12 mouse cellular contexts compared by ENCODE assay signal in genomic region chr2:166339427-166339826, GRCm38 (mm10).
DNase-seq lines count a peak whose midpoint lies in the region; ATAC-seq and TF ChIP-seq lines count a peak whose summit lies in the region.
"Had no signal": no experiment of that assay in that cellular context is flagged by ENCODE, and none has a peak within 500 bp of the region (broad histone marks: within the 10 kb centered on the region; RNA-seq: fewer than 3 reads in every experiment).

No protein-coding gene starts in this region.

- H3K4me2 ChIP-seq in lung, embryonic 14.5 days = no peak overlapping the region
- H3K4me2 ChIP-seq in embryonic facial prominence, embryonic 15.5 days (replicated peaks) = no peak overlapping the region
- H3K4me2 ChIP-seq in stomach, embryonic 16.5 days (ENCODE audit: low read depth, low read length) = no peak overlapping the region
- no peak overlapping the region for H3K4me2 ChIP-seq in forebrain, embryonic 15.5 days (replicated peaks)
- H3K4me2 ChIP-seq: forebrain, embryonic 13.5 days; liver, embryonic 13.5 days had no signal

- peak; percentile 51; the same call in 1 of the 2 replicates for TF ChIP-seq CTCF in lung, embryonic 14.5 days (IDR thresholded peaks at IDR 0.05; ENCODE audit: low read depth)

- H3K4me3 ChIP-seq in lung, embryonic 14.5 days (ENCODE audit: low read depth, low read length) = no peak overlapping the region
- no peak overlapping the region for H3K4me3 ChIP-seq in embryonic facial prominence, embryonic 15.5 days (replicated peaks)
- H3K4me3 ChIP-seq in stomach, embryonic 16.5 days (replicated peaks; ENCODE audit: low read length) = no peak overlapping the region
- H3K4me3 ChIP-seq in forebrain, embryonic 15.5 days = no peak overlapping the region
- H3K4me3 ChIP-seq: forebrain, embryonic 13.5 days; heart, embryonic 13.5 days; liver, embryonic 13.5 days had no signal

- no peak for ATAC-seq in lung, embryonic 14.5 days (ENCODE audit: insufficient read depth)
- no peak for ATAC-seq in embryonic facial prominence, embryonic 15.5 days (ENCODE audit: insufficient number of reproducible peaks, low FRiP score, low TSS enrichment, low read depth)
- ATAC-seq in stomach, embryonic 16.5 days (ENCODE audit: insufficient read depth, low FRiP score) = no peak
- ATAC-seq in forebrain, embryonic 15.5 days (replicated peaks) = no peak
- ATAC-seq: forebrain, embryonic 13.5 days had no signal

- peaks cover 6% of the 10 kb centered on the region for H3K4me1 ChIP-seq in lung, embryonic 14.5 days (ENCODE audit: insufficient read depth)
- peaks cover 49% of the 10 kb centered on the region for H3K4me1 ChIP-seq in embryonic facial prominence, embryonic 15.5 days
- peaks cover 31% of the 10 kb centered on the region for H3K4me1 ChIP-seq in stomach, embryonic 16.5 days (ENCODE audit: control insufficient read depth, insufficient read depth, low read length)
- peaks cover 13% of the 10 kb centered on the region for H3K4me1 ChIP-seq in forebrain, embryonic 15.5 days
- H3K4me1 ChIP-seq: liver, embryonic 13.5 days had no signal

- 79% methylated on average over 5 of the region's 5 CpGs for WGBS in lung, embryonic 14.5 days
- 82% methylated on average over 5 of the region's 5 CpGs for WGBS in embryonic facial prominence, embryonic 15.5 days
- WGBS in stomach, embryonic 16.5 days = 87% methylated on average over 5 of the region's 5 CpGs
- 82% methylated on average over 5 of the region's 5 CpGs for WGBS in forebrain, embryonic 15.5 days

- no peaks in the 10 kb centered on the region; the same call in 1 of the 2 replicates for H3K27me3 ChIP-seq in lung, embryonic 14.5 days (ENCODE audit: insufficient read depth, low read length)
- H3K27me3 ChIP-seq in embryonic facial prominence, embryonic 15.5 days = no peaks in the 10 kb centered on the region
- H3K27me3 ChIP-seq in stomach, embryonic 16.5 days (ENCODE audit: control insufficient read depth, insufficient read depth, low read length) = no peaks in the 10 kb centered on the region
- H3K27me3 ChIP-seq in forebrain, embryonic 15.5 days = peaks cover 11% of the 10 kb centered on the region; the same call in 1 of the 2 replicates
- H3K27me3 ChIP-seq: heart, embryonic 13.5 days; liver, embryonic 13.5 days had no signal

- no peak for DNase-seq in lung, embryonic 14.5 days
- no peak for DNase-seq in lung, postnatal 14 days
- DNase-seq in R1 (ENCODE audit: low read depth, low spot score) = peak; percentile 62
- DNase-seq in cerebellum, postnatal 14 days = no peak
- DNase-seq: cerebellum, adult 18-20 months; kidney, adult 9 months; liver, embryonic 13.5 days had no signal

- no peak overlapping the region for H3K9ac ChIP-seq in lung, embryonic 14.5 days
- no peak overlapping the region for H3K9ac ChIP-seq in embryonic facial prominence, embryonic 15.5 days
- H3K9ac ChIP-seq in stomach, embryonic 16.5 days (ENCODE audit: low read length) = no peak overlapping the region
- no peak overlapping the region for H3K9ac ChIP-seq in forebrain, embryonic 15.5 days (replicated peaks)
- H3K9ac ChIP-seq: forebrain, embryonic 13.5 days; heart, embryonic 13.5 days; liver, embryonic 13.5 days had no signal

- H3K9me3 ChIP-seq in lung, embryonic 14.5 days (ENCODE audit: low read depth, low read length) = no peaks in the 10 kb centered on the region
- H3K9me3 ChIP-seq in embryonic facial prominence, embryonic 15.5 days (replicated peaks) = no peaks in the 10 kb centered on the region
- no peaks in the 10 kb centered on the region for H3K9me3 ChIP-seq in stomach, embryonic 16.5 days (replicated peaks; ENCODE audit: control insufficient read depth, low read length)
- H3K9me3 ChIP-seq in forebrain, embryonic 15.5 days = no peaks in the 10 kb centered on the region
- H3K9me3 ChIP-seq: forebrain, embryonic 13.5 days; liver, embryonic 13.5 days had no signal

- peak overlapping the region; percentile 37; the same call in 1 of the 2 replicates for H3K27ac ChIP-seq in lung, embryonic 14.5 days (ENCODE audit: low read depth)
- H3K27ac ChIP-seq in embryonic facial prominence, embryonic 15.5 days (replicated peaks) = peak overlapping the region; percentile 61; the same call in 1 of the 2 replicates
- peak overlapping the region; percentile 80 for H3K27ac ChIP-seq in stomach, embryonic 16.5 days (ENCODE audit: low read length)
- H3K27ac ChIP-seq in forebrain, embryonic 15.5 days (replicated peaks) = no peak overlapping the region
- H3K27ac ChIP-seq: forebrain, embryonic 13.5 days; liver, embryonic 13.5 days had no signal

- H3K36me3 ChIP-seq in lung, embryonic 14.5 days (ENCODE audit: insufficient read depth) = no peaks in the 10 kb centered on the region
- H3K36me3 ChIP-seq in embryonic facial prominence, embryonic 15.5 days = no peaks in the 10 kb centered on the region
- H3K36me3 ChIP-seq in stomach, embryonic 16.5 days (ENCODE audit: control insufficient read depth, insufficient read depth, low read length) = no peaks in the 10 kb centered on the region
- no peaks in the 10 kb centered on the region for H3K36me3 ChIP-seq in forebrain, embryonic 15.5 days
- H3K36me3 ChIP-seq: heart, embryonic 13.5 days; liver, embryonic 13.5 days had no signal
